Mouse (Mus musculus) stomach, postnatal 0 days (tissue): Measurements from ENCODE around the gene Plekhd1. TPM values are rescaled to one million over a fixed set of nuclear protein-coding genes. Genes with fewer than 3 reads are reported as not detected.

Experiments
- ATAC-seq: fragments of 200-750 bp; cut with Nextera tagmentation; 2 replicates; pipeline ENCODE4 v1.8.0; 2017; ENCODE audit not compliant: low FRiP score, low TSS enrichment
- DNase-seq: peaks from one replicate; pipeline ENCODE4 v3.0.0-alpha.2; 2016; ENCODE audit warnings: low spot score
- H3K27ac ChIP-seq: fragments of 300-500 bp; sonication (generic); replicated peaks from 2 replicates; pipeline ENCODE4 v1.5.1; 2014; ENCODE audit warnings: mild to moderate bottlenecking, control low read depth
- H3K27me3 ChIP-seq: fragments of 300-500 bp; sonication (generic); 2 replicates; pipeline ENCODE4 v1.6.1; 2014; ENCODE audit warnings: low read length; ENCODE audit not compliant: control insufficient read depth, insufficient read depth
- H3K36me3 ChIP-seq: fragments of 300-500 bp; sonication (generic); 2 replicates; pipeline ENCODE4 v1.6.1; 2014; ENCODE audit warnings: low read length, mixed read lengths; ENCODE audit not compliant: control insufficient read depth, insufficient read depth
- H3K4me1 ChIP-seq: fragments of 300-500 bp; sonication (generic); replicated peaks from 2 replicates; pipeline ENCODE4 v1.6.1; 2014; ENCODE audit warnings: antibody characterized with exemption; ENCODE audit not compliant: control insufficient read depth, insufficient read depth
- H3K4me2 ChIP-seq: fragments of 300-500 bp; sonication (generic); replicated peaks from 2 replicates; pipeline ENCODE4 v1.6.1; 2014; ENCODE audit warnings: low read depth, mild to moderate bottlenecking, control low read depth, moderate library complexity
- H3K4me3 ChIP-seq: fragments of 300-500 bp; sonication (generic); 2 replicates; pipeline ENCODE4 v1.5.1; 2014; ENCODE audit warnings: low read depth, low read length, control low read depth
- H3K9ac ChIP-seq: fragments of 300-500 bp; sonication (generic); 2 replicates; pipeline ENCODE4 v1.6.1; 2014; ENCODE audit warnings: mild to moderate bottlenecking, low read length, control low read depth, mixed read lengths
- H3K9me3 ChIP-seq: fragments of 300-500 bp; sonication (generic); 2 replicates; pipeline ENCODE4 v1.6.1; 2016; ENCODE audit warnings: low read length; ENCODE audit not compliant: control insufficient read depth
- CTCF ChIP-seq: IDR thresholded peaks from 2 replicates; pipeline ENCODE4 v1.5.1; 2016; ENCODE audit warnings: antibody characterized with exemption, low read depth, mild to moderate bottlenecking, moderate library complexity
- EP300 ChIP-seq: optimal IDR thresholded peaks from 2 replicates; pipeline ENCODE3; 2016; ENCODE audit warnings: antibody characterized with exemption
- WGBS: fragments of 180-500 bp; shearing (Covaris S2); extraction: QIAGEN DNeasy Blood & Tissue Kit; methylation state at CpG from one replicate; pipeline ENCODE4 v1.1.7; 2014; 5-methylcytosine and 5-hydroxymethylcytosine counted together
- polyA plus RNA-seq: library from polyadenylated mRNA; unstranded; fragments of >200 nt; fragmentation: Nextera tagmentation; extraction: Ambion mirVana; gene quantifications from 2 replicates; pipeline ENCODE4 v1.2.1, GENCODE M21; 2015

The Plekhd1 gene
- polyA plus RNA-seq, 1 experiment from 2014 or later = 2.3 TPM

DNA sequence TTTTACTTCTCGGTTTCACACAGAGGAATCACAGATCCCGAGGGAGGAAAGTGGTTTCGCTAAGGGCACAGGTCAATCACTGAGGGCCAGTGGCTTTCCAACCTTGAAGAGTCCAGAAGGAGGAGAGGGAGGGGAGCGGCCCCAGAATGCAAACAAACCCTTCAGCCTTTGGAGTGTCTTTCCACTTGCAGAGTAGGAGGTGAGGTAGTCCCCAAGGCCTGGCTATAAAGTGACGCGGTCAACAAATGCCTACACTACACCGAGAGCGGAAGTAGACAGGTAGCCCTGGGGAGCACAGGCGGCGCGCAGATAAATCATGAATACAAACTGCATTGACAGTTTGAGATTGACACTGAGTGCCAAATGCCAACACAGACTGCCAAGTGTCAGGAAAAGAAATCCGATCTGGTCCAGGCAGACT is 710 bp upstream of the Plekhd1 start:
- Histone ChIP-seq H3K4me2 (peak overlapping the region; percentile 69), H3K4me3 (peak overlapping the region; percentile 39; the same call in 1 of the 2 replicates), H3K27ac (no peak overlapping the region), H3K36me3 (no peaks in the 10 kb centered on the region), H3K9me3 (no peaks in the 10 kb centered on the region), H3K9ac (no peak overlapping the region), H3K4me1 (0 out of 2 replicates have a peak, but pooled peaks cover 2% of the 10 kb centered on the region), H3K27me3 (no peaks in the 10 kb centered on the region)
- TF ChIP-seq CTCF = no peak
- no peak for TF ChIP-seq EP300
- 22% methylated on average over 12 of the region's 12 CpGs for WGBS
- ATAC-seq (peak; percentile 53; the same call in 1 of the 2 replicates), DNase-seq (peak; percentile 49)

DNA sequence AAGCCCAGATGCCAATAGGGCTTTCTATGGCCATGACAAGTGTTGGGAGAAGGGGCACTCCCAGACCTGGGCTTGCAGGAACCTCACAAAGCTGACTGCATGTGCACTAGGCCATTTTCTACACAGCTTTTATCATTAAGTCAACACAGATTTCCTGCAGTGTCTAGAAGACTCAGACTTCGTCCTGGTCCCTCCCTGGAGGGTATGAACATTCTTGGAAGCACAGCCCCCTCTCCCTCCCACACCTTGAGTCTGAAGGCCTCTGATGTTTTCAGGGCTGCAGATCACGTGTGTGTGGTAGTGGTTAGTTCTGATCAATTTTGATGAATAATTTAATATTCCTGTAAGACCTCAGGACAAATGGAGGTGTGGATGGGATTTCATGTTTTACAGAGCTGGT is 1.3 kb downstream of the Plekhd1 start:
- TF ChIP-seq EP300 (no peak), CTCF (no peak)
- Histone ChIP-seq H3K27me3 (no peaks in the 10 kb centered on the region), H3K4me2 (no peak overlapping the region), H3K4me1 (0 out of 2 replicates have a peak, but pooled peaks cover 2% of the 10 kb centered on the region), H3K4me3 (no peak overlapping the region), H3K9ac (no peak overlapping the region), H3K9me3 (no peaks in the 10 kb centered on the region), H3K36me3 (no peaks in the 10 kb centered on the region), H3K27ac (no peak overlapping the region)
- ATAC-seq (peak; percentile 34; the same call in 1 of the 2 replicates), DNase-seq (no peak)
- WGBS = 46% methylated on average over 2 of the region's 2 CpGs

DNA sequence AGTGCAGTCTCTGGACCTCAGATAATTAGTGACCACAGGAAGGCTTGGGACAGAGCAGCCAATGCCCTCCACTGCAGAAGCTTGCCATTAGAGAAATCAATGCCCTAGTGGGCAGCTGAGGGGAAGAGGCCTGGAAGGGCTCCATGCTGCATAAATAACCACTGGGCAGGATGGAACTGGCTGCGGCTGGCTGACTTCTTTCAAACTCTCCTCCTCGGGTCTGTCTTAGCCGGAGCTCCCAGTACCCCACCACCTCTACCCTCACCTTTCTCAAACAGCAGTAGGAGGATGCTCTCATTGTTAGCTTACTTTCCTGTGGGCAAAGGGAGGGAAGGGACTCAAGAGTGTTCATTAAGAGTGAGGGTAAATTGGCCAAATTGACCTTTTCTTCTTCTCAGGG is 2.6 kb downstream of the Plekhd1 start:
- Histone ChIP-seq H3K4me3 (no peak overlapping the region), H3K27me3 (no peaks in the 10 kb centered on the region), H3K27ac (no peak overlapping the region), H3K36me3 (no peaks in the 10 kb centered on the region), H3K4me1 (0 out of 2 replicates have a peak, but pooled peaks cover 2% of the 10 kb centered on the region), H3K9ac (no peak overlapping the region), H3K4me2 (no peak overlapping the region), H3K9me3 (no peaks in the 10 kb centered on the region)
- WGBS = 76% methylated on average over 3 of the region's 3 CpGs
- TF ChIP-seq CTCF (no peak), EP300 (no peak)
- no peak for DNase-seq
- ATAC-seq = no peak

DNA sequence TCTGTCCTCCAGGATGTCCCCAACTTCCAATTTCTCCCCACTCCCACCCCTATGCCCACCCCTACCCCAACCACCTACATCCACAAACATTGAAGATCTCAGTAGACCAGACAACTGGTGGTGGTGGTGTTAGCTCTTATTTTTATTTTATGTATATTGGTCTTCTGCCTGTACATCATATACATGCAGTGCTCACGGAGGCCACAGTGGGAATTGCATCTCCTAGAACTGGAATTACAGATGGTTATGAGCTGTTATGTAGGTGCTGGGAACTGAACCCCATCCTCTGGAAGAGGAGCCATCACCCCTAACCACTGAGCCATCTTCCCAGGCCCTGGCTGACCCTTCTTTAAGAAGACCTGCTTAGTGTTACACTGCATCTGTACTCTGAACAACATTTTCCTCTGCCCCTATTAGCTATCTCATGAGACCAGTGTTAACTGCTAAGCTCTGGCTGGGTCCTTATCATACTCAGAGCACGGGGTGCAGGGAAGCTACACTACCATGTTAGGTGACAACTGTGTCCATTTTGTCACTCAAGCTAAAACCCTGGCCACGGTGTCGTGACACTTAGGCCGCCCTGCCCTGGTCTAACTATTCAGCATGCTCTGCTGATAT is 6.2 kb downstream of the Plekhd1 start:
- H3K4me2 ChIP-seq = no peak overlapping the region
- no peak overlapping the region for H3K27ac ChIP-seq
- H3K4me1 ChIP-seq = no peaks in the 10 kb centered on the region
- no peaks in the 10 kb centered on the region for H3K36me3 ChIP-seq
- WGBS = 75% methylated on average over 5 of the region's 5 CpGs
- DNase-seq (no peak), ATAC-seq (no peak)
- no peak overlapping the region for H3K9ac ChIP-seq
- no peaks in the 10 kb centered on the region for H3K27me3 ChIP-seq
- no peak overlapping the region for H3K4me3 ChIP-seq
- no peaks in the 10 kb centered on the region for H3K9me3 ChIP-seq
- TF ChIP-seq EP300 = no peak
- TF ChIP-seq CTCF = peak; percentile 27; the same call in 1 of the 2 replicates

DNA sequence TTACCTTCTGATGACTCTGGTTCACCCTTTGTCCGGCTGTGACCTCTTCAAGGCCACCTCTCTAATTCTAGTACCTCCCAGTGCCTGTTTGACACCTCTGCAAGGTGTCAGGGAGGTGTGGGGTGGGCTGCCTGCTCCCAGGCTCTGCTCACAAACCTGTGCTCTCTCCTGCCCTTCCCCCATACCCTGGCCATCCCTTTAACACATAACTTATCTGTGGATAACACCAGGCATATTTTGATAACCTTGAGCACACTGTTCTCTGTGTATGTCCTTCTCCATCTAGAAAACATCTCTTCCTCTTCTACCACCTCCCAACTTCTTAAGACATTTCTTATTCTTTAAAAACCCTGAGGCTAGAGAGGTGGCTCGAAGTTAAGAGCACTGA is 6.7 kb downstream of the Plekhd1 start:
- no peak for TF ChIP-seq CTCF
- TF ChIP-seq EP300 = no peak

DNA sequence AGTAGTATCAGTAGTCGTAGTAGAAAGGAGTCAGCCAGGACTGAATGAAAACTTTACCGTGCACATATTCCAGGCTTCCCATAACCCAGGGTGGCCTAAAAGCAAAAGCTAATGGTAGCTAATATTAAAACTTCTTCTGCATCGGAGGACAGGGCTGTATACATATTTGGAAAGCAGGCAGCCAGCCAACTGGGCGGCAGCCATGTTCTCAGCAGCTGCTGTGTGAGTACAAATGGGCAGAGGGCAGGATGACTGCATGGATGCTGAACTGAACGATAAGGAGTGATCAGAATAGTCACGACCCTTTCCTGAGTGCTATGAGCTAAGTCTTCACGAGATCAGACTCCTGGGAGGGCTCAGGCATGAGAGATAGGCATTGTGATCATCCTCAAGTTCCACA is 8.9 kb downstream of the Plekhd1 start:
- Histone ChIP-seq H3K4me2 (no peak overlapping the region), H3K9me3 (no peaks in the 10 kb centered on the region), H3K4me3 (no peak overlapping the region), H3K36me3 (no peaks in the 10 kb centered on the region), H3K9ac (no peak overlapping the region), H3K4me1 (no peaks in the 10 kb centered on the region), H3K27me3 (no peaks in the 10 kb centered on the region), H3K27ac (no peak overlapping the region)
- ATAC-seq (no peak; the same call in 1 of the 2 replicates), DNase-seq (no peak)
- 41% methylated on average over 7 of the region's 7 CpGs for WGBS
- no peak for TF ChIP-seq CTCF
- no peak for TF ChIP-seq EP300

More for the DNA sequence above, 6.7 kb downstream of the Plekhd1 start:
- DNase-seq (no peak), ATAC-seq (no peak)
- H3K27ac ChIP-seq = no peak overlapping the region
- H3K9me3 ChIP-seq = no peaks in the 10 kb centered on the region
- H3K4me2 ChIP-seq = no peak overlapping the region
- H3K9ac ChIP-seq = no peak overlapping the region
- no peaks in the 10 kb centered on the region for H3K4me1 ChIP-seq
- no peak overlapping the region for H3K4me3 ChIP-seq
- no peaks in the 10 kb centered on the region for H3K27me3 ChIP-seq
- no peaks in the 10 kb centered on the region for H3K36me3 ChIP-seq
- 72% methylated on average over 2 of the region's 2 CpGs for WGBS
